Mouse (Mus musculus) liver, embryonic 13.5 days (tissue): ENCODE measurements around the gene Apopt1. TPM values are rescaled to one million over a fixed set of nuclear protein-coding genes. Genes with fewer than 3 reads are reported as not detected.
"Not testable (repeated sequence)": the region's sequence is repeated elsewhere in the genome, so short reads cannot be mapped to it uniquely, and the experiment has no call there.

Experiments
- ATAC-seq: fragments of 200-750 bp; cut with Nextera tagmentation; 2 replicates; pipeline ENCODE4 v1.8.0; 2017; ENCODE audit warnings: low read depth, mild to moderate bottlenecking, moderate number of reproducible peaks, moderate library complexity
- DNase-seq: peaks from one replicate; pipeline ENCODE4 v3.0.0; 2022
- H3K27ac ChIP-seq: fragments of 300-500 bp; sonication (generic); 2 replicates; pipeline ENCODE4 v1.5.1; 2015; ENCODE audit warnings: moderate library complexity, mild to moderate bottlenecking, inconsistent platforms
- H3K27me3 ChIP-seq: fragments of 300-500 bp; sonication (generic); 2 replicates; pipeline ENCODE4 v1.6.1; 2015; ENCODE audit warnings: mild to moderate bottlenecking, inconsistent platforms
- H3K36me3 ChIP-seq: fragments of 300-500 bp; sonication (generic); 2 replicates; pipeline ENCODE4 v1.6.1; 2015; ENCODE audit warnings: mild to moderate bottlenecking, inconsistent platforms
- H3K4me1 ChIP-seq: fragments of 300-500 bp; sonication (generic); replicated peaks from 2 replicates; pipeline ENCODE4 v1.6.1; 2015; ENCODE audit warnings: inconsistent platforms
- H3K4me2 ChIP-seq: fragments of 300-500 bp; sonication (generic); 2 replicates; pipeline ENCODE4 v1.6.1; 2015; ENCODE audit warnings: inconsistent platforms, mild to moderate bottlenecking, moderate library complexity
- H3K4me3 ChIP-seq: fragments of 300-500 bp; sonication (generic); replicated peaks from 2 replicates; pipeline ENCODE4 v1.5.1; 2015; ENCODE audit warnings: mild to moderate bottlenecking, inconsistent platforms
- H3K9ac ChIP-seq: fragments of 300-500 bp; sonication (generic); 2 replicates; pipeline ENCODE4 v1.6.1; 2015; ENCODE audit warnings: mild to moderate bottlenecking, inconsistent platforms
- H3K9me3 ChIP-seq: fragments of 300-500 bp; sonication (generic); replicated peaks from 2 replicates; pipeline ENCODE4 v1.6.1; 2016; ENCODE audit warnings: inconsistent platforms
- WGBS: fragments of 180-500 bp; shearing (Covaris S2); methylation state at CpG from one replicate; pipeline ENCODE4 v1.1.7; 2015; ENCODE audit not compliant: insufficient replicate concordance; 5-methylcytosine and 5-hydroxymethylcytosine counted together
- polyA plus RNA-seq: library from polyadenylated mRNA; unstranded; fragments of >200 nt; fragmentation: Nextera tagmentation; extraction: Ambion mirVana; gene quantifications from 2 replicates; pipeline ENCODE4 v1.2.1, GENCODE M21; 2015

Gene Apopt1
- polyA plus RNA-seq, 1 experiment from 2014 or later, result 28.8 TPM

DNA sequence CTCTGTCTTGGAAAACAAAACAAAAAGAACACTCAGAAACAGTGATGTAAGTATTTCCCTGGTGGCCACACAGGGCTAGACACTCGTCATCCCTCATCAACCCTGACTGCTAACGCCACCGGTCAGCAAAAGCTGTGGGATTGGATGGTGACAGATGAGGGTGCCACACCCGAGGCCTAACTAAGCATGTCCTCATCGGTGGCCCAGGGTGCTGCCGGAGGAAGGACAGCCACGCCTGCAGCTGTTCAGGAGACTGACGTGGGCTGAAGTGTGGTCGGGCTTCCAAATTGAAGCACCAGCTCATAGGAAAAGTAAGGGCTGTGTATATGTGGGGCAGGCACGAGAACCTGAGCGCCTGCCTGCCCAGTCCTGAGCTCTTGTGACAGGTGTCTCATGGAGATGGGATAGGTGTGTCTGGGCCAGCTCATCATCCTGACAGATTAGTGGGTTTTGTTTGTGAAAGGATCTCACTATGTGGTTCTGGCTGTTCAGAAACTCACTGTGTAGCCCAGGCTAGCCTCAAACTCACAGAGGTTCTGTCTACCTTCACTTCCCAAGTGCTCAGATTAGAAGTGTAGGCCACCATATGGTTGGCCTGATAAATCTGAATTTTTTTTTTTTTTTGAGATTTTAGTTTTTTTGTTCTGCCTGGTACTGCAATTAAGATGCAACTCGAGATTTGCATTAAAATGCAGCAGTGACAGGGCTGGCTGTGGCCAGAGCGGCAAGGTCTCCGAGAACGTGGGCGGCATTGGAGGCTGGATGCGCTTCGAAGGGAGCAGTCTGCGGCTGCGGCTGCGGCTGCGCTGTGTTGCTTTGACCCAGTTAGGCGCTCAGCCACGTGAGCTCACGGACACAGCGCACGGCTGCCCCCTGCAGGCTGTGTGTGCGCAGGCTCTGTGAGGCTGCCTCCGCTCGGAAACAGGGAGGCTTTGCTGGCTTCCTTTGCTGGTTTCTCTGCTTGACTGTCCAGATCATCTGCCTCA lies 19.1 kb downstream of the Apopt1 start:
- DNase-seq (peak; percentile 69), ATAC-seq (peak; percentile 82)
- Histone ChIP-seq H3K27me3 (no peaks in the 10 kb centered on the region), H3K4me2 (0 out of 2 replicates have a peak overlapping the region, but pooled peaks have one; percentile 26), H3K36me3 (0 out of 2 replicates have a peak, but pooled peaks cover 13% of the 10 kb centered on the region), H3K9me3 (no peaks in the 10 kb centered on the region), H3K27ac (no peak overlapping the region), H3K4me1 (peaks cover 13% of the 10 kb centered on the region), H3K9ac (no peak overlapping the region; the same call in 1 of the 2 replicates), H3K4me3 (no peak overlapping the region)
- 29% methylated on average over 30 of the region's 30 CpGs for WGBS

DNA sequence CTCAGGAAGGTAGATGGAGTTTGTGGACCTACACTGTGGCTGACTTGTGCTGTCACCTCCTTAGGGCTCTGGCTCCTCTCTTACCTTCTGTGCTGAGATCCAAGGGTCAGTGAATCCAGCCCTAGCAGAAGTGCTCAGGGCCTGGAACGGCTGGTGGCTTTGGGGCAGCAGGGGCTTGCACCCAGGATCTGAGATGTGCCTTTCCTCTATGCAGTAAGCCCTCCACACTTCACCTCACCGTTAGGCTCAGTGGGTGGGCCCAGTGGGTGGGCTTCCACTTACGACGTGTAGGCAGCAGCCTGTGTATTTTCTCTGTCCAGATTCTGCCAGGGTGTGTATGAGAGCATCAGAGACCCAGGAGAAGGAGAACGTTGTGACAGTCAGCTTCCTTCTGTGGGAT lies 19.9 kb downstream of the Apopt1 start:
- Histone ChIP-seq H3K9ac (no peak overlapping the region; the same call in 1 of the 2 replicates), H3K36me3 (0 out of 2 replicates have a peak, but pooled peaks cover 11% of the 10 kb centered on the region), H3K4me2 (no peak overlapping the region), H3K27ac (no peak overlapping the region), H3K4me1 (peaks cover 13% of the 10 kb centered on the region), H3K9me3 (no peaks in the 10 kb centered on the region), H3K4me3 (no peak overlapping the region), H3K27me3 (no peaks in the 10 kb centered on the region)
- ATAC-seq, result peak; percentile 24; the same call in 1 of the 2 replicates
- WGBS, result 64% methylated on average over 5 of the region's 5 CpGs
- no peak for DNase-seq

GRCm38 (mm10) chr12:111734912-111735311 lies 21.9 kb downstream of the Apopt1 start:
- H3K4me2 ChIP-seq, result no peak overlapping the region
- H3K27me3 ChIP-seq, result no peaks in the 10 kb centered on the region
- no peak overlapping the region for H3K4me3 ChIP-seq
- H3K9ac ChIP-seq, result no peak overlapping the region
- WGBS, result 83% methylated on average over 3 of the region's 3 CpGs
- DNase-seq, result no peak
- H3K27ac ChIP-seq, result no peak overlapping the region
- no peak for ATAC-seq
- peaks cover 13% of the 10 kb centered on the region for H3K4me1 ChIP-seq
- H3K36me3 ChIP-seq, result 0 out of 2 replicates have a peak, but pooled peaks cover 8% of the 10 kb centered on the region
- no peaks in the 10 kb centered on the region for H3K9me3 ChIP-seq

- H3K9ac ChIP-seq, H3K9me3 ChIP-seq, H3K4me2 ChIP-seq, ATAC-seq, H3K36me3 ChIP-seq, DNase-seq, H3K27ac ChIP-seq, H3K4me3 ChIP-seq, H3K27me3 ChIP-seq: not testable (repeated sequence)
- 81% methylated on average over 8 of the region's 8 CpGs for WGBS
- H3K4me1 ChIP-seq, result peaks cover 13% of the 10 kb centered on the region
These were observed 23.6 kb downstream of the Apopt1 start for GRCm38 (mm10) chr12:111736676-111737075.

GRCm38 (mm10) chr12:111737370-111737769 lies 24.3 kb downstream of the Apopt1 start:
- H3K36me3 ChIP-seq, result no peaks in the 10 kb centered on the region
- peaks cover 6% of the 10 kb centered on the region for H3K4me1 ChIP-seq
- H3K9ac ChIP-seq, result no peak overlapping the region
- ATAC-seq (no peak), DNase-seq (no peak)
- H3K4me2 ChIP-seq, result no peak overlapping the region
- H3K9me3 ChIP-seq, result no peaks in the 10 kb centered on the region
- H3K27me3 ChIP-seq, result no peaks in the 10 kb centered on the region
- no peak overlapping the region for H3K4me3 ChIP-seq
- 60% methylated on average over 9 of the region's 9 CpGs for WGBS
- H3K27ac ChIP-seq, result no peak overlapping the region

GRCm38 (mm10) chr12:111738754-111739153 lies 25.7 kb downstream of the Apopt1 start:
- H3K4me2 ChIP-seq, result no peak overlapping the region
- no peaks in the 10 kb centered on the region for H3K27me3 ChIP-seq
- H3K9ac ChIP-seq, result no peak overlapping the region
- no peak overlapping the region for H3K4me3 ChIP-seq
- no peaks in the 10 kb centered on the region for H3K36me3 ChIP-seq
- 0 out of 2 replicates have a peak, but pooled peaks cover 4% of the 10 kb centered on the region for H3K4me1 ChIP-seq
- no peak overlapping the region for H3K27ac ChIP-seq
- no peak for DNase-seq
- ATAC-seq, result no peak
- no peaks in the 10 kb centered on the region for H3K9me3 ChIP-seq
- WGBS, result 32% methylated on average over 3 of the region's 3 CpGs

- Histone ChIP-seq H3K4me3 (no peak overlapping the region), H3K27ac (no peak overlapping the region), H3K9me3 (no peaks in the 10 kb centered on the region), H3K4me1 (peaks cover 16% of the 10 kb centered on the region), H3K36me3 (no peaks in the 10 kb centered on the region), H3K9ac (no peak overlapping the region), H3K4me2 (no peak overlapping the region), H3K27me3 (no peaks in the 10 kb centered on the region)
- ATAC-seq, result no peak
- no peak for DNase-seq
- WGBS, result 52% methylated on average over 8 of the region's 8 CpGs
These were observed 28.3 kb downstream of the Apopt1 start for GRCm38 (mm10) chr12:111741338-111741737.

- H3K27me3 ChIP-seq, result no peaks in the 10 kb centered on the region
- DNase-seq, result no peak
- 64% methylated on average over 2 of the region's 2 CpGs for WGBS
- H3K9ac ChIP-seq, result no peak overlapping the region
- no peak overlapping the region for H3K27ac ChIP-seq
- H3K4me1 ChIP-seq, result peaks cover 19% of the 10 kb centered on the region
- no peak overlapping the region for H3K4me2 ChIP-seq
- ATAC-seq, result no peak
- no peaks in the 10 kb centered on the region for H3K9me3 ChIP-seq
- H3K36me3 ChIP-seq, result no peaks in the 10 kb centered on the region
- no peak overlapping the region for H3K4me3 ChIP-seq
These were observed 30.4 kb downstream of the Apopt1 start for GRCm38 (mm10) chr12:111743419-111743818.

DNA sequence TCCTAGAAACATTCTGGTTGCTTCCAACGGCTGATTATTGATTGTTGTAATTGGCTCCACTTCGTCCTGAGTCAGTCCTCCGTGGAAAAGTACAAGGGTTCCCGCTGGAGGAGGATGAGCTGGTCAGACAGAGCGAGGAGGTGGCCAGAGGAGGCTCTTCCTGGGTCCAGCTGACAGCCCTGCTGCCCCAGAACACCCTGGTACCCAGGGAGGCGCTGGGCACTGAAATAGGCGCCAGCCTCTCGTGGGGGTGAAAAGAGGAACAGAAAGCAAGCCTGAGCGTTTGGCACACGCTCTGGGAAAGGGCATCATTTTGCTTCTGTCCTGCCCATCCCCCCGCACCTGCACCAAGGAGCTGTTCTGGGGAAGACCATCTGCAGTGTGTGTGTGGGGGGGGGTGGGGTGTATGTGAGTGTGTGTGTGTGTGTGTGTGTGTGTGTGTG lies 30.9 kb downstream of the Apopt1 start:
- Histone ChIP-seq H3K9me3 (no peaks in the 10 kb centered on the region), H3K4me1 (peaks cover 19% of the 10 kb centered on the region), H3K4me3 (no peak overlapping the region), H3K9ac (no peak overlapping the region), H3K4me2 (no peak overlapping the region), H3K27me3 (no peaks in the 10 kb centered on the region), H3K36me3 (no peaks in the 10 kb centered on the region), H3K27ac (no peak overlapping the region)
- ATAC-seq, result no peak
- WGBS, result 70% methylated on average over 11 of the region's 11 CpGs
- no peak for DNase-seq

DNA sequence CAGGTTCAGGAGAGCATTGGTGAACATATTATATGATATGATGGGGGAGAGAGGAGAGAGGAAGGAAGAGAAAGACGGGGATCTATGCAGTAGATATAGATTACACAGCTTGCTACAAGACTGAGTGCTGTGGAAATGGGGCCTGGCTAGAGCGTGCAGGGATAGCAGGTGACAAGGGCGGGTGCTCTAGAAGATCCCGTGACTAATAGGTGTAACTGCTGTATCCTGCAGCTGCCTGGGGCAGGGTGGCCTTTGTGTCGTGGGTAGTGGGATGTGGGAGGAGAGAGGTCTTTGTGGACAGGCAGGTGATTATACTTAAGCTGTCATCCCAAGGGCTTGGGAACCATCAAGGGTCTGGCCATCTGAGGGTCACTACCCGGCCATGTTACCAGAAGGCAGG lies 32.2 kb downstream of the Apopt1 start:
- H3K27ac ChIP-seq, result no peak overlapping the region
- peak; percentile 9; the same call in 1 of the 2 replicates for ATAC-seq

DNA sequence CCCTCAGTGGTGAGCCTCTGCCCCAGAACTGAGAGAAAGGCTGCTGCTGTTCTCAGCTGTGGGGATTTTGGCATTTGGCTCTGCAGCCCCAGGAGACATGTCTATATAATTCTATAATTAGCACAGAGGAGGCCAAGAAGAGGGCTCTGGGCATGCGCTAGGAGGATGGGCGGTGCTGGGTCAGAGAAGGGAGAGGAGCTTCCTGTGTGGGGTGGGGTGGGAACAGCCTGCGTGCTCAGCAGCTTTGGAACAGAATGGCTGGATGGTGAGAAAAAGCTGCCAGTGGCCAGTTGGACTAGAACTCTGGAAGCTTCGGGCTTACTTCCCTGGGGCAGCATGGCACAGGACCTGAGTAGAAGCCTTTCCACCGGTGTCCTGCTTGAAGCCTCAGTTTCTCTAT lies 33.0 kb downstream of the Apopt1 start:
- Histone ChIP-seq H3K9ac (no peak overlapping the region; the same call in 1 of the 2 replicates), H3K27me3 (no peaks in the 10 kb centered on the region), H3K36me3 (no peaks in the 10 kb centered on the region), H3K4me2 (no peak overlapping the region), H3K4me3 (no peak overlapping the region), H3K9me3 (no peaks in the 10 kb centered on the region), H3K27ac (no peak overlapping the region), H3K4me1 (peaks cover 19% of the 10 kb centered on the region)
- ATAC-seq, result peak; percentile 63
- peak; percentile 57 for DNase-seq
- 42% methylated on average over 5 of the region's 5 CpGs for WGBS

More for the DNA sequence above, 32.2 kb downstream of the Apopt1 start:
- H3K4me3 ChIP-seq, result no peak overlapping the region
- WGBS, result 58% methylated on average over 6 of the region's 6 CpGs
- H3K4me2 ChIP-seq, result no peak overlapping the region
- no peaks in the 10 kb centered on the region for H3K9me3 ChIP-seq
- H3K9ac ChIP-seq, result no peak overlapping the region
- no peaks in the 10 kb centered on the region for H3K27me3 ChIP-seq
- no peaks in the 10 kb centered on the region for H3K36me3 ChIP-seq
- peaks cover 19% of the 10 kb centered on the region for H3K4me1 ChIP-seq
- DNase-seq, result no peak
